Mouse (Mus musculus) forebrain, embryonic 14.5 days (tissue): ENCODE measurements at regions not wholly inside any gene's neighbourhood (a gene's known extent, or its start where the extent isn't known, plus 50 kb on each side); places are given as distances from the start of the nearest gene placed in this dataset.

Source experiments
- ATAC-seq: fragments of 200-750 bp; cut with Nextera tagmentation; 2 replicates; pipeline ENCODE4 v1.8.0; 2017; ENCODE audit warnings: mild to moderate bottlenecking, moderate library complexity
- DNase-seq: peaks from one replicate; pipeline ENCODE4 v3.0.0-alpha.2; 2015; ENCODE audit warnings: low spot score
- H3K27ac ChIP-seq: fragments of 300-500 bp; sonication (generic); 2 replicates; pipeline ENCODE4 v1.5.1; 2014; ENCODE audit warnings: low read depth, mild to moderate bottlenecking, control low read depth, low read length, moderate library complexity
- H3K27me3 ChIP-seq: fragments of 300-500 bp; sonication (generic); replicated peaks from 2 replicates; pipeline ENCODE4 v1.6.1; 2014; ENCODE audit warnings: low read length, control low read depth, mixed read lengths; ENCODE audit not compliant: control insufficient read depth, insufficient read depth
- H3K36me3 ChIP-seq: fragments of 300-500 bp; sonication (generic); 2 replicates; pipeline ENCODE4 v1.6.1; 2014; ENCODE audit warnings: low read length, control low read depth; ENCODE audit not compliant: control insufficient read depth, insufficient read depth
- H3K4me1 ChIP-seq: fragments of 300-500 bp; sonication (generic); 2 replicates; pipeline ENCODE4 v1.6.1; 2014; ENCODE audit warnings: antibody characterized with exemption, low read length, control low read depth; ENCODE audit not compliant: control insufficient read depth, insufficient read depth
- H3K4me2 ChIP-seq: fragments of 300-500 bp; sonication (generic); 2 replicates; pipeline ENCODE4 v1.6.1; 2014; ENCODE audit warnings: mild to moderate bottlenecking, control low read depth, low read length
- H3K4me3 ChIP-seq: fragments of 300-500 bp; sonication (generic); 2 replicates; pipeline ENCODE4 v1.5.1; 2014; ENCODE audit warnings: low read depth, low read length, control low read depth
- H3K9ac ChIP-seq: fragments of 300-500 bp; sonication (generic); 2 replicates; pipeline ENCODE4 v1.6.1; 2014; ENCODE audit warnings: mild to moderate bottlenecking, low read length, control low read depth, moderate library complexity
- H3K9me3 ChIP-seq: fragments of 300-500 bp; sonication (generic); replicated peaks from 2 replicates; pipeline ENCODE4 v1.6.1; 2016; ENCODE audit warnings: low read length, control low read depth, mixed read lengths; ENCODE audit not compliant: control insufficient read depth
- WGBS: fragments of 180-500 bp; shearing (Covaris S2); extraction: QIAGEN DNeasy Blood & Tissue Kit; methylation state at CpG from one replicate; pipeline ENCODE4 v1.1.7; 2014; 5-methylcytosine and 5-hydroxymethylcytosine counted together

- Histone ChIP-seq H3K27me3 (no peaks in the 10 kb centered on the region), H3K4me1 (no peaks in the 10 kb centered on the region), H3K27ac (no peak overlapping the region), H3K9ac (no peak overlapping the region), H3K36me3 (no peaks in the 10 kb centered on the region), H3K4me3 (no peak overlapping the region), H3K9me3 (no peaks in the 10 kb centered on the region), H3K4me2 (no peak overlapping the region)
- DNase-seq (peak; percentile 14), ATAC-seq (no peak)
- 28% methylated on average over 4 of the region's 4 CpGs for WGBS
These were observed 661.0 kb downstream of the Pcdh18 start for GRCm38 (mm10) chr3:49096118-49096517.

GRCm38 (mm10) chr3:49093818-49094680 lies 663.1 kb downstream of the Pcdh18 start:
- H3K27ac ChIP-seq = no peak overlapping the region
- DNase-seq = peak; percentile 86
- H3K36me3 ChIP-seq = no peaks in the 10 kb centered on the region
- H3K4me3 ChIP-seq = no peak overlapping the region
- no peaks in the 10 kb centered on the region for H3K27me3 ChIP-seq
- 31% methylated on average over 11 of the region's 11 CpGs for WGBS
- ATAC-seq = peak; percentile 90
- H3K4me1 ChIP-seq = no peaks in the 10 kb centered on the region
- H3K9ac ChIP-seq = no peak overlapping the region
- no peaks in the 10 kb centered on the region for H3K9me3 ChIP-seq
- H3K4me2 ChIP-seq = no peak overlapping the region

- H3K9ac ChIP-seq = no peak overlapping the region
- DNase-seq = no peak
These were observed 688.3 kb downstream of the Pcdh18 start for GRCm38 (mm10) chr3:49068801-49069200.

GRCm38 (mm10) chr3:49062081-49062480 lies 695.0 kb downstream of the Pcdh18 start:
- 80% methylated on average over 9 of the region's 9 CpGs for WGBS
- no peak overlapping the region for H3K9ac ChIP-seq
- ATAC-seq (no peak), DNase-seq (no peak)
- no peaks in the 10 kb centered on the region for H3K36me3 ChIP-seq
- no peak overlapping the region for H3K27ac ChIP-seq
- H3K4me3 ChIP-seq = no peak overlapping the region
- H3K9me3 ChIP-seq = no peaks in the 10 kb centered on the region
- H3K4me1 ChIP-seq = no peaks in the 10 kb centered on the region
- H3K4me2 ChIP-seq = no peak overlapping the region
- no peaks in the 10 kb centered on the region for H3K27me3 ChIP-seq

More at GRCm38 (mm10) chr3:49068801-49069200, 688.3 kb downstream of the Pcdh18 start:
- Histone ChIP-seq H3K9me3 (no peaks in the 10 kb centered on the region), H3K36me3 (no peaks in the 10 kb centered on the region), H3K4me1 (no peaks in the 10 kb centered on the region), H3K4me3 (no peak overlapping the region), H3K27me3 (no peaks in the 10 kb centered on the region), H3K27ac (no peak overlapping the region), H3K4me2 (no peak overlapping the region)
- ATAC-seq = no peak

GRCm38 (mm10) chr3:49032981-49033380 lies 724.1 kb downstream of the Pcdh18 start:
- H3K4me3 ChIP-seq = no peak overlapping the region
- no peaks in the 10 kb centered on the region for H3K4me1 ChIP-seq
- peak; percentile 97 for ATAC-seq
- DNase-seq = peak; percentile 94
- H3K27me3 ChIP-seq = no peaks in the 10 kb centered on the region
- H3K4me2 ChIP-seq = no peak overlapping the region
- WGBS = 44% methylated on average over 5 of the region's 5 CpGs
- H3K27ac ChIP-seq = no peak overlapping the region
- H3K9ac ChIP-seq = no peak overlapping the region
- no peaks in the 10 kb centered on the region for H3K36me3 ChIP-seq
- H3K9me3 ChIP-seq = no peaks in the 10 kb centered on the region

GRCm38 (mm10) chr3:49009211-49009967 lies 747.7 kb downstream of the Pcdh18 start:
- peak; percentile 80 for DNase-seq

More at GRCm38 (mm10) chr3:49009211-49009967, 747.7 kb downstream of the Pcdh18 start:
- H3K27ac ChIP-seq = no peak overlapping the region
- 79% methylated on average over 6 of the region's 6 CpGs for WGBS
- no peaks in the 10 kb centered on the region for H3K27me3 ChIP-seq
- H3K9ac ChIP-seq = no peak overlapping the region
- peak; percentile 89; the same call in 1 of the 2 replicates for ATAC-seq
- H3K4me2 ChIP-seq = no peak overlapping the region
- no peaks in the 10 kb centered on the region for H3K9me3 ChIP-seq
- H3K4me1 ChIP-seq = no peaks in the 10 kb centered on the region
- no peaks in the 10 kb centered on the region for H3K36me3 ChIP-seq
- no peak overlapping the region for H3K4me3 ChIP-seq
